Mouse (Mus musculus) heart, postnatal 14 days (tissue): ENCODE results near the gene Tfrc. TPM values are rescaled to one million over a fixed set of nuclear protein-coding genes. Genes with fewer than 3 reads are reported as not detected.
"Not testable (repeated sequence)": the region's sequence is repeated elsewhere in the genome, so short reads cannot be mapped to it uniquely, and the experiment has no call there.

ENCODE experiments used
- DNase-seq, 2 experiments: peaks; one replicate each; pipeline ENCODE4 v3.0.0; 2021 to 2022
- intact Hi-C: fragments of 180-260 bp; cut with DNase I; formaldehyde crosslinking; loops from one replicate; pipeline ENCODE4 v1.15.1; 2025
- total RNA-seq, 2 experiments: library from RNA; stranded (reverse); gene quantifications; 2 replicates each; pipeline ENCODE4 v1.2.3; 2021

Gene Tfrc
- total RNA-seq, 2 experiments from 2014 or later = 273 to 386 TPM

DNA sequence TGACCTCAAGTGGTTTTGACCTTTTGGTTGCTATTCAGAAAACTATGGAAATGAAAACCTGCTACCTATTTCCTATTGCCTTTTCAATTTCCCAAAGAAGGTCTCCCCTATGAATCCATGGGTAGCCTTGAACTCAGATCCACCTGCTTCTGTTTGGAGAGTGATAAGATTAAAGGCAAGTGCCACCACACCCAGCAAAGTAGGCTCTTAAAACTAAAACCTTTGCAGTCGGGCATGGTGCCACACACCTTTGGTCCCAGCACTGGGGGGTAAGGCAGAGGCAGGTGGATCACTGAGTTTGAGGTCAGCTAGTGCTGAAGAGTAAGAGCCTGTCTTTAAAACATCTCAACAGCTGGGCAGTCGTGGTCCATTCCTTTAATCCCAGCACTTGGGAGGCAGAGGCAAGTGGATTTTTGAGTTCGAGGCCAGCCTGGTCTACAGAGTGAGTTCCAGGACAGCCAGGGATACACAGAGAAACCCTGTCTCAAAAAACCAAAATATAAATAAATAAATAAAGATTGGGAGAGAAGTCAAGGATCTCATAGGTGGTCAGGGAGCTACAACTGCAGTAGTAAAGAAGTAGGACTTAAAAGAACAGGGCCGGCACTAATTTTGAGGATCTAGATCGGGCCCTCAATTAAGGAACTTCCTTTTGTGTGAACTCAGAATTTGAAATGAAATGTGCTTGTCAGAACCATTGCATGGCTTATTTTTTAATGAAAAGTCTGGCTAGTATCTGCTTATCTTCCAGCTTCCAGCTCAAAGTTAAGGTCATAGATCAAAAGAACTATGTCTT lies 1.9 kb downstream of the Tfrc start:
- no peak for DNase-seq
- intact Hi-C loops = no loop called here

DNA sequence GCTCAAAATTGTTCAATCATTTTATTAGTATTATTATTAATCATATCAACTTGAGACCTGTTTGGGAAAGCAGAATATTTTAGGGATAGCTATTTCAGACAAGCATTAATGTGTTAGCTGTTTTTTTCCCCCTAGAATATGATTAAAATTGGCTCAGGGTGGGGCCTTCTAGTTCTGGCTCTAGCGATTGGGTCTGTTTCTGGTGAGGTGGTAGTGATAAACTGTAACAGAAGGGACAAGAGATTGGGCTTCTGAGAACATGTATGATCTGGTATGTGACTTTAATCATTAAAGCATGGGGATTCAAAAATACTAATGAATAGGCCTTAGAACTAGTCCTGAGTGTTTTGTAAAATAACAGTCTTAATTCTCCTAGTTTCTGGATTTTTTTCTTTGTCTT lies 3.3 kb downstream of the Tfrc start:
- intact Hi-C loops = no loop called here
- no peak for DNase-seq

DNA sequence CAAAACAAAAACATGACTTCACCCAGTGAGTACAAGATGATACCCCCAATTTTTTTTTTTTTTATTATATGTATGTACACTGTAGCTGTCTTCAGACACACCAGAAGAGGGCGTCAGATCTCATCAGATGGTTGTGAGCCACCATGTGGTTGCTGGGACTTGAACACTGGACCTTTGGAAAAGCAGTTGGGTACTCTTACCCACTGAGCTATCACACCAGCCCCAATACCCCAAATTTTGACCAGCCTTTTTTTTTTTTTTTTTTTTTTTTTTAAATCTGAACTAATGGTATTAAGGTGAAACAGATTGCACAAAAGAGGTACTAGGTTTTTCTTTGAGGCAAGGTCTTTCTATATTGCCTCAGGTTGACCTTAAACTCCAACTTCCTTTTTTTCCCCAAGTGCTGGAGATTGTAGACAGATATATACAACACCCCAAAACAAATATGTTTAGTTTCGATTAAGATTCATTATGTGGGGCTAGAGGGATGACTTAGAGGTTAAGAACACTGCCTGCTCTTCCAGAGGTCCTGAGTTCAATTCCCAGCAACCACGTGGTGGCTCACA lies 4.6 kb downstream of the Tfrc start:
- DNase-seq = no peak
- intact Hi-C loops = no loop called here

DNA sequence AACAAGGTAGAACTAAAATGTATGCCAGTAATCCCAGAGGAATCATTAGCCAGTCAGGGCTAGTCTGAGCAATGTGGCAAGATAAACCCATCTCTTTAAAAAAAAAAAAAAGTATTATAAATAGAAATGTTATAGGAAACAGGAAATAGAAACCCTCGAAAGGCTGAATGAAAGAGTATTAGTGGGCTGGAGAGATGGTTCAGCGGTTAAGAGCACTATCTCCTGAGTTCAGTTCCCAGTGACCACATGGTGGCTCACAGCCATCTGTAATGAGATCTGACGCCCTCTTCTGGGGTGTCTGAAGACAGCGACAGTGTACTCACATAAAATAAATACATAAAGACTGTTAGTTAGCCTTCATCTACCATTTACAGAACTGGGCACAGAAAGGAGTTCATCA lies 5.3 kb downstream of the Tfrc start:
- DNase-seq = no peak
- intact Hi-C loops = no loop called here

DNA sequence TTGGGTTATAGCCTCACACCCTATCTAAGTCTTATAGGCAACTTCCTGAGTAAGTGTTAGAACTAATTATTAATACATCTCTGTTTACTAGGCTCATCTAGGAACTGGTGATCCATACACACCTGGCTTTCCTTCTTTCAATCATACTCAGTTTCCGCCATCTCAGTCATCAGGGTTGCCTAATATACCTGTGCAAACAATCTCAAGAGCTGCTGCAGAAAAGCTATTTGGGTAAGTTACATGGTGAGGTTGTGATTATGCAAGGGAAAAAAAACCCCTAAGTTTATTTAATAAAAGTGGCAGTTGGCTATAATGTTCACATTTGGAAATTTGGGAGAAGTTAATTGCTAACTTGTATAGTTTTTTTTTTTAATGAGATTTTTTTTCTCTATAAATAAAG lies 10.2 kb downstream of the Tfrc start:
- no peak for DNase-seq
- intact Hi-C loops = no loop called here

DNA sequence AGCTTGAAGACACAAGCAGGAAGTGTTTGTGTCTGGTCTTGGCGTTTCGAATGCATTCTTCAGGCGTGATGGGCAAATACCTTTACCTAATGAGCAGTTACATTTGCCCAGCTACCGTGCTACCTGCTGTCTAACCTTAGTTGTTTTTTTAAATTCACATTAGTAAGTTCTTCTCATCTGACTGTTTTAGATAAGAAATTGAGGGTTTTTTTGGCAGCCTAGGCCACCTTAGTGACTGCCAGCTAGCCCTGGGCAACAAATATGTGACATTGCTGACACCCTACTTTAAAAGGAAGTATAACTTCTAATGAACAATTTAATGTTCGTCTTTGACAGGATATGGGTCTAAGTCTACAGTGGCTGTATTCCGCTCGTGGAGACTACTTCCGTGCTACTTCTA lies 19.4 kb downstream of the Tfrc start:
- DNase-seq = no peak
- intact Hi-C loops = no loop called here

DNA sequence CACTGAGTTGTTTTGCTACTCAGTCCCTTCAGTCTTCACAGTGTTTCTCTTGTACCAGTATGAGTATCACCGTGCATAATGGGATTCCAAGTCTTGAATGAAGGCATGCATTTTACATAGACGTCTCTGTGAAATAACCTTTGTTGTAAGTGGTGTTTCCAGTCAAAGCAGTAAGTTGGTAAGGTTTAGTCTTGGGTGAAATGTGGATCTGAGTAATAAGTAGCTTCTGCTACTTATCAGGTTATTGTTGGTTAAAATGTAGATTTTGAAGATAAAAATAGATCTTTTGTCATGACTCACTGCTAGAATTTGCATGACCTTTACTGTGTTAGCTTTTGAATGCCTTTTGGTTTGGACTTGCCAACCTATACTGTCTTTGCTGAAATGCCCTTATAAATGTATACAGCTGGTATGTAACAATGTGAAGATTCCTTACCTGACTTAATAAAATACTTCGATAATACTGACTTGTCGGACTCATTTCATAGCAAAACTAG lies 23.7 kb downstream of the Tfrc start:
- no peak for DNase-seq
- intact Hi-C loops = no loop called here

DNA sequence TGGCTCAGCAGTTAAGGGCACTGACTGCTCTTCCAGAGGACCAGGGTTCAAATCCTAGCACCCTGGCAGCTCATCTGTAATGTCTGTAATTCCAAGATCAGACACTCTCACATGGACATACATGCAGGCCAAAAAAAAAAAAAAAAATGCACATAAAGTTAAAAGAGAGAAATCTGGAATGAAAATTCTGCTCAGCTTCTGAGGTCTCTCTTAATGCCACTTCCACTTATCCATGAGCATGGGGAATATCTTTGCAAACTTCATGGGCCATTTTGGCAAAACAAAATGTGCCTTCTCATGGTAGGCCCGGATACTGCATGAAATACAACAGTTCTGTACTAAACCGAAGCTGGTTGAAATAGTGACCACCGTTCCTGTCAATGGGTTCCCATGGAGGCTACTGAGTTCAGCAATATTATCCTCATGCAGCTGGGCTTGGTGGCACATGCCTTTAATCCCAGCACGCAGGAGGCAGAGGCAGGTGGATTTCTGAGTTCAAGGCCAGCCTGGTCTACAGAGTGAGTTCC lies 24.8 kb downstream of the Tfrc start:
- intact Hi-C loops = no loop called here
- no peak for DNase-seq

DNA sequence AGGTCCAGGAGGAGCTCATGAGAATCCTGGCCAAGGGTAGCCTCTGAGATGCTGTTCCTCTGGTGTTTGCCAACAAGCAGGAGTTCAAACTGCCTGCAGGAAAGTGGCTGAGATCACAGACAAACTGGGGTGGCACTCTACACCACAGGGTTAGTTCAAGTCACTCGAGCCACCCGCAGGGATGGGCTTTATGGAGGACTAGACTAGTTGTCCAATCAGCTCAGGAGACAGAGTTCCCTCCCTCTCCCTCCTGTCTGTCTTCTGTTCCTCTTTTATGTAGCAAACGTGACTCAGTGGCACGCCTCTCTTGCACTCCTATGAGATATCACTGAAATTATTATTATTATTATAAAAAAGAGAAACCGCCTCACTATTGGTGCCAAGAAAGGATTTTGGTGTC lies 25.5 kb downstream of the Tfrc start:
- intact Hi-C loops = no loop called here
- no peak for DNase-seq

DNA sequence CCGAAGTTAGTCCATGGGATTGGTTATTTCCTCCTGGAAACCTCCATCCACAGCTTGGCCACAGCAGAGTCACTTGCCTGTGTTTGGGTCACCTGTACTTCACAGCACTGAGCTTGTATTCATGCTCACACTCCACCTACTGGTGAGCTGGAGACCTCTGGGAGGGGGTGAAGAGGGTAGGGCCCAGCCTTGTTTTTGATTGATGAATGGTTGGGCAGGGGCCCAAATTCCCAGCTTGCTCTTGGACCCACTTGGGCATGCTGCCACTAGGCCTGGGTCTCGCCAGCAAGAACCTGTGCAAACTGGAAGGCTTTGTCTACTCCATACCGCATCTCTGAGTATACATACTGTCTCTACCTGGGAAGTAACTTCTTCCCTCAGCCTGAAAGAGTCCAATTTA lies 26.6 kb downstream of the Tfrc start:
- intact Hi-C loops = loop anchor here (5.0 kb wide), 1 partner anchor 128 kb away; no protein-coding TSS in a partner anchor
- DNase-seq = no peak

DNA sequence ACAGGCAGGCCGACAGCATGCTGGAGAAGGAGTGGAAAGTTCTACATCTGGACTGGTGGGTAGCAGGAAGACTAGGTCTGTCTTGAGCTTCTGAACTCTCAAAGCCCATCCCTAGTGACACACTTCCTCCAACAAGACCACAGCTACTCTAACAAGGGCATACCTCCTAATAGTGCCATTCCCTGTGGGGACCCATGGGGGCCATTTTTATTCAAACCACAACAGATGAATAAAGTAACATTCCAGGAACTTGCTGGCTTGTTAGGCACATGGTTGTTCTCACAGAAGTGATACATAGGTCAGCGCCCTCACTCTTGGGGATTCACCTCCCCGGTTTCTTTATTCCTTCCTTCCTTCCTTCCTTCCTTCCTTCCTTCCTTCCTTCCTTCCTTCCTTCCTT lies 27.6 kb downstream of the Tfrc start:
- no peak for DNase-seq
- intact Hi-C loops = loop anchor here (5.0 kb wide), 1 partner anchor 129 kb away; no protein-coding TSS in a partner anchor

DNA sequence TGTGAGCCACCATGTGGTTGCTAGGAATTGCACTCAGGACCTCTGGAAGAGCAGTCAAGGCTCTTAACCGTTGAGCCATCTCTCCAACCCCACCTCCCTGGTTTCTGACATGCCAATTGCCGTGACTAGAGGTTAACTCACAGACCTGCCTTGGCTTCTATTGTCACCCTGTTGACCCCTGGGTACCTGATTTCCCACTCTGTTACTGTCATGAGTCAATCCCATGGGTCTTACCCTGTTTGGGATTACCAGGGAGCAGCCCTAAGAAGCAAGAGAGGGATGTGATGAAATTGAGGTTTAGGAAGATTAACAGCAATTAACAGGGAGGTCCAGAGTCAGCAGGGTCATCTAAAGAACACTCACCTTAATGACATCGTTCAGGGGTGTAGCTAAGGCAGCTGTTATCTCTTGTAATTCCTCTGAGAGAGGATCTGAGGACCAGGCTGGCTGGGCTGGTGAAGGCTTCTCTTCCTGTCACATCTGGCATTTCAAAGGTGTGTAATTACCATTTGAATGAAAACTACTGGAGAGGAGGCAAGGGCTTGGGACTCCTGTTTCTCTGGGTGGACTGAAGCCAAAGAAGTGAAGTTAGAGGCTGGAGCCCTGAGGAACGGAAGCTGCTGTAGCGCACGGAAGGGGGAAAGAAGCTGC lies 28.3 kb downstream of the Tfrc start:
- intact Hi-C loops = loop anchor here (5.0 kb wide), 1 partner anchor 130 kb away; no protein-coding TSS in a partner anchor
- no peak for DNase-seq

DNA sequence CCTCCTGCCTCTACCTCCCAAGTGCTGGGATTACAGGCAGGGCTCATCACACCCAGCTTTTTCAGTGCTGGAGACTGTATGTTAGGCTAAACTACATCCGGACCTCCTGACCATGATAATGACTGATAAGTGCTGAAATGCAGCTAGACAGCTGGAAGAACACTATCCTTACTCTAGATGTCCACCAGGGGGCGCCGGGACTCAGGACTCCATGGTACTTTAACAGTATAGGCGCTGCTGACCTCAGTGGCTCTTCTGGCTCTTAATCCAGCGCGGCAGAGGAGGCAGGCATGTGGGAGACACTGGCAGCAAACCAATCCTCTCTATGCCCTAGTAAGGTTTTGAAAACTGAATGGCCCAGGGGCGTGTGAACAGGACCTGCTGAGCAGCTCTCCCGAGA lies 29.8 kb downstream of the Tfrc start:
- intact Hi-C loops = loop anchor here (2.0 to 5.0 kb wide), 2 partner anchors 44 to 131 kb away; no protein-coding TSS in a partner anchor
- peak; percentile 86 to 87 for DNase-seq

DNA sequence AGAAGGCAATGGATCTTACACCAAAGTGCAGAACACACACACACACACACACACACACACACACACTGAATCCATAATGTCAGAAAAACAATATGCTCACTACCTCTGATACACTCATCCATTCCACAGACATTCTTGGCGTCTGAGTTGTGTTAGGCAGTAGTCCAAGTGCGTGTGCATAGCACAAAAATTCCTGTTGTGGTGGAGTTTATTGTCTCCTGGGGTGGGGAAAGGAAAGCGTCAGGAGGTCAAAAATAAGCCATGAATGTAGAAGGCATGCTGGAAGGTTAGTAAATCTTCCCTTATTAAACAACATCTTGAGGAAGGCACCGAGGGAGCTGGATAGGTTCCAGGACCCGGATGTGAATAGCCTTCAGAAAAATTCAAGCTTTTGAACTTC lies 31.4 kb downstream of the Tfrc start:
- intact Hi-C loops = no loop called here
- DNase-seq = peak in 1 of 2 experiments; percentile 24

DNA sequence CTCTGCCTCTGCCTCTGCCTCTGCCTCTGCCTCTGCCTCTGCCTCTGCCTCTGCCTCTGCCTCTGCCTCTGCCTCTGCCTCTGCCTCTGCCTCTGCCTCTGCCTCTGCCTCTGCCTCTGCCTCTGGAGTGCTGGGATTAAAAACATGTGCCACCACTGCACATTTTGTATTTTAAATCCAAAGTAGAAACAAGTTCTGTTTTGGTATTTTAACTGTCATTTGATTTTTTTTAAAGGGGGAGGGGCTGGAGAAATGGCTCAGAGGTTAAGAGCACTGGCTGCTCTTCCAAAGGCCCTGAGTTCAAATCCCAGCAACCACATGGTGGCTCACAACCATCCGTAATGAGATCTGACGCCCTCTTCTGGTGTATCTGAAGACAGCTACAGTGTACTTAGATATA lies 32.0 kb downstream of the Tfrc start:
- intact Hi-C loops, DNase-seq: not testable (repeated sequence)

DNA sequence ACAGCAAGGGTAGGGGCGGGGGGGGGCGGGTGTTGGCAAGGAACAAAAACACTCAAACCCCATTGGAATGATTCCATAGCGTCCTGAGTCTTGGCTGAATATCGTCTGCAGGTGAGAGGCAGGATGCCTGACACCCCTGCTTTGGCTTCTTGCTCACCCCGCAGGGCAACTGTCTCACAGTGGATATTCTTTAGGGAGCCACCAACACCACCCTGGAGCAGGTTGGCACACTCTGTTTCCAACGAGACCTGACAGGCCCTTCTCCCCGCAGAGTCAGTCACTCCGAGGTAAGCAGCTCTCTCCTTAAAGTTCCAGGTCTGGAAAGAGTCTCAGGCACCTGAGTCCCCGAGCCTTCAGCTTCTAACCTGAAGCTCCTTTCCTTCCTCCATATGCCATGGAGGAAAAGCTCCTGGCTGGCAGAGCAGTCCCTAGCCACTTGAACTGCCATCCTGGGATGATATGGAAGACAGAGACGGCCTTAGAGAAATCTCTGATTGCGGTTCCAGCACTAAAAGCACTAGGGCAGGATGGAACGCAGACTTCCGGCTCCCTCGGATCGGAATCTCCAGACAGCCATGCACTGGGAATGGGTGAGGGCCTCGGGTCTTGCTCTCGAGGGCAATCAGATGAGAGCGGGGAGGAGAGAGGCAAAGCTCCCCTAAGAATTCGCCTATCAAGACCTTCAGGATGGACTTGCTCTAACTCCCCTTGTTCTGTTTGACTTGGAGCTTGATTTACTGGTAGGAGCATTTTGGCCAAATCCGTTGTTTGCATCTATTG lies 32.9 kb downstream of the Tfrc start:
- DNase-seq = no peak
- intact Hi-C loops = no loop called here

DNA sequence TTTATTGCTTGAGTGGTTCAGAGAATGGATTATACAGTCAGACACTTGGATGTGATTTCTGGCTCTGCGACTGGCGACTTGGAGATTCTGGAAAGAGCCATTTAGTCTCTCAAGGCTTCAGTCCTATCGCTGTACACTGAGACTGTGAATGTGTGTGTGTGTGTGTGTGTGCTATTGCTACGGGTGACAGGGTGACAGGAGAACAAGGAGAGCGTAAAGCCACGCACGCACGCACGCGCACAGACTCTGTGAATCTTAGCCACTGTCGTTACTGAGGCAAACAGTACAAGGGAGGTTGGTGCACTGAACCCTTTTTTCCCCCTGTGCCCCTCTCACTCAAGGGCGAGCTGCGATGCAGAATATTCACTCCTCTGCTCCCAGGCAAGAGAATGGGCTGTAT lies 33.6 kb downstream of the Tfrc start:
- intact Hi-C loops = no loop called here
- no peak for DNase-seq

DNA sequence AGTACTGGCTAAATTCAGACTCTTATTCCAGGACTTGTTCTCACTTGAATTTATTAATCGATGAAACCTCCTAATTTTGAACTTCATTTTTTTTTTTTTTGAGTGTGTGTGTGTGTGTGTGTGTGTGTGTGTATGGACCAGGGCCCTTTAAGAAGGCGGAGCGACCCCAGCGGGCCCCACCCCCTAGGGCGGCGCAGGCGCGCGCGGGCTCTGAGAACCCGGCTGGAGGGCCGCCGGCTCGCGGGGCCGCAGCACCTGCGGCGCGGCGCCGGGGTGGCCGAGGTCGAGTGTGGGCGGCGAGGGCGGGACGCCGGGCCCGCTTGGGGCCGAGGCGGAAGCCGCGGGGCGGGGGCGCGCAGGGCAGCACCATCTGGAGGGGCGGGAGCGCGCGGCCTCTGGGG lies 34.9 kb downstream of the Tfrc start, which contains the start of gene Tnk2:
TSS of gene Tnk2 (plus strand) at position 214 of the 401 bp plus-strand sequence.
- peak; percentile 91 to 92 for DNase-seq
- intact Hi-C loops = no loop called here

DNA sequence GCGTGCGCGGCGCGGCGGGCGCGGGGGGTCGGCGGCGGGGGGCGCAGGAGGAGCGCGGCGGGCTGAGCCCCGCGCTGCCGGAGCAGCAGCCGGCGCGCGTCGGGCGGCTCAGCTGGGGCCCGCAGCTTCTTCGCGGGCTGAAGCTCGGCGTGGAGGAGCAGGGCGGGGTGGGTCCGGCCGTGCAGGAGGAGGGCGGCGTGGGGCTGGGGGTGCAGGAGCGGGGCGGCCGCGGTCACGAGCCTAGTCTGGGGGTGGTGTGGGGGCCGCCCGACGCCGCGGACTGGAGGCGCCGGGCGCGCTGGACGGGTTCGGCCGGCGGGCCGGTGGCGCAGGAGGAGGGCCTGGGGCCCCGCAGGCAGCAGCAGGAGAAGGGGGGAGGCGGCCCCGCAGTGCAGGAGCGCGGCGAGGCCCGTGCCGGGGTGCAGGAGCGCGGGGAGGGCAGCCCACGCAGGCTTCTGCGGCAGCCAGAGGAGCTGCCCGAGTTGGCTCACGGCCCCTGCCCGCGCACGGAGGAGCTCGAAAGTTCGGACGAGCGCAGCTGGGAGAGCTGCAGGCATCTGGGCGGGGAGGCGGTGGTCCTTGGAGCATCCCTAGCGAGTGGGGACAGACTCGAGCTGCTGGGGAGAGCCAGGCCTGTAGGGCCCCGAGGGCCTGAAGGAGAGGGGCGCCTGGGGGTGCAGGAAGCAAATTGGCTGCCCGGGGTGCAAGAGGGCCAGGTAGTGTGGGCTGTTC lies 35.5 kb downstream of the Tfrc start:
- DNase-seq = peak; percentile 53 to 58
- intact Hi-C loops = no loop called here

DNA sequence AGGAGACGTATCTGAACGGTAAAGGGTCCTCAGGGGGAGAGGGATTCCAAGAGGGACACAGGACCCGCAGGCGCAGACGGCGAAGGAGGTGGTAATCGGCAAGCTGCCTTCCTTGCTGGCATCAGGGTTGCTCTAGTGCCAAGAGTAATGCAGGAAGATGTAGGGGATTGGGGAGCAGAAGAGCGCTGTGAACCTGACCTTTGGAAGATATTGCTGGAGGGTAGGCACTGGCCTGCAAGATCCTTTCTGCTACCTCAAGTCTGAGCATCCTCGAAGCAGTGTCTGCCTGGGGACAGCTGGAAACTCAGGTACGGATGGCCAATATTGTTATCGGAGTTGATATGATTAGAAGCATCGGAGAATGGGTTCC lies 36.1 kb downstream of the Tfrc start:
- DNase-seq = no peak
- intact Hi-C loops = loop anchor here (1.0 kb wide), 1 partner anchor 15 kb away; no protein-coding TSS in a partner anchor
